Mouse (Mus musculus): ENCODE measurements around the gene Rab5b.
"Not testable (repeated sequence)": the region's sequence is repeated elsewhere in the genome, so short reads cannot be mapped to it uniquely, and the experiment has no call there.

The Rab5b gene

DNA sequence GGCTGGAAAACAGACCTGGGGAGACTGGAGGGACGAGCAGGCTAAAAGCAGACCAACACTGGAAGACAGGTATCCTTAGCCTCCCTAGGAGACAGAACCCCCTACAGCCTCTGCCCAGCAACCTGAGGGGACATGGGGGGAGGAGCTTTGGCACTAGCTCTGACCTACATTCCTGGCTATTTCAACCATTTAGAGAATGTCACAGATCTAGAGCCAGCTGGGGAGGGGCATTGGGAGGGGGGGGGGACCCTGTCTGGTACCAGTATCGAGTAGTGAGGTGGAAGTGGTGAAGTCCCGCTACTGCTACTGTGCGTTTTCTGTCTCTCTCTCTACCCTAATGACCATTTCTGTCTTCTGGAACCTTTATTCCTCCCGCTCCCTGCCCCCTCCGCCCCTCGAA, 54.2 kb downstream of the Rab5b start:
- peak; percentile 35 to 44 for DNase-seq

- DNase-seq = no peak
These were observed 55.2 kb downstream of the Rab5b start for GRCm38 (mm10) chr10:128640891-128641290.

DNA sequence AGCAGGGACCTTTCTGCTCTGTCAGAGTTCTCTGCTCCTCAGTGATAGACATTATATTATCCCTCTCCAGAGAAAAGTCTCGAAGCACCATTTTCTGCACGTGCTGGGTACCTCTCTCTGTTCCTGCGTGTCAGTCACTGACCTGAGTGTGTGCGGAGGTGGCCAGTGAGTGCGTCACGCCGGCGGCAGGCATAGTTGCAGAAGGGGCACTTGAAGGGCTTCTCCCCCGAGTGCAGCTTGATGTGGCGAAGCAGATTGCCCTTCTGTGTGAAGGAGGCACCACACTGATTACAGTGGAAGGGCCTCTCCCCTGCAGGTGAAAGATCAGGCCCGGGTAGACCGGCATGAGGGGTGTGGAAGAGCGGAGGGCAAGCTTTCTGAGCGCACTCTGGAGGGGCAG, 56.1 kb downstream of the Rab5b start:
- no peak for DNase-seq

DNA sequence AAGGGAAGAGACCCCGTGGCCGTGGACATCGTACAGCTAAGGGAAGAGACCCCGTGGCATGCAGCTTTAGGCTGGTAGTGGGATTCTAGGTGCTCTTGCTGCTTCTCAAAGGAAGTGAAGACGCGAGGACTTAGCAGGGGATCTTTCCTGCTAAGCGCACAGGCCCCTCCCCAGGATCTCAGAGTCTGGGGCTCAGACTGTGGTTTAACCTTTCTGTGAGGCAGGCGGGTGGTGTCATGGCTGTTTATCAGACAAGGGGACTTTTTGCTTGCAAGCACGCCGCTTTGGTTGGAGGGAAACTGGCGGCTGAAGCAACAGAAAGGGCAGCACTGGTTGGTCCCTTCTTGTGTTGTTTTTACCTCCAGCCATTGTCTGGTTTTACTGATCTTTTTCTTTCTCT, 59.1 kb downstream of the Rab5b start:
- no peak for DNase-seq

GRCm38 (mm10) chr10:128636561-128636960, 59.5 kb downstream of the Rab5b start:
- no peak for DNase-seq

- no peak for DNase-seq
These were observed 60.4 kb downstream of the Rab5b start for GRCm38 (mm10) chr10:128635697-128636096.

- no peak for DNase-seq
These were observed 64.5 kb downstream of the Rab5b start for GRCm38 (mm10) chr10:128631571-128631970.

DNA sequence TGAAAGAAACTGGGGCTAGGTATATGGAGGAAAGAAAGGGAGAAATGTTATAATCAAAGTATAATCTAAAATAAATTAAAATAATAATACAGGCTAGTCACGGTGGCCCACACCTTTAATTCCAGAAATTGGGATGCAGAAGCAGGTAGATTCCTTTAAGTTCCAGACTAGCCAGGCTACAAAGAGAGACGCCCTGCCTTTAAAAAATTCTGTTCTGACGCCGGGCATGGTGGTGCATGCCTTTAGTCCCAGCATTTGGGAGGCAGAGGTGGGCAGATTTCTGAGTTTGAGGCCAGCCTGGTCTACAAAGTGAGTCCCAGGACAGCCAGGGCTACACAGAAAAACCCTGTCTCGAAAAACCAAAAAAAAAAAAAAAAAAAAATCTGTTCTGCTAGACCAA, 65.8 kb downstream of the Rab5b start:
- not testable (repeated sequence) for DNase-seq

- no peak for DNase-seq
These were observed 66.3 kb downstream of the Rab5b start for GRCm38 (mm10) chr10:128629746-128630145.

DNA sequence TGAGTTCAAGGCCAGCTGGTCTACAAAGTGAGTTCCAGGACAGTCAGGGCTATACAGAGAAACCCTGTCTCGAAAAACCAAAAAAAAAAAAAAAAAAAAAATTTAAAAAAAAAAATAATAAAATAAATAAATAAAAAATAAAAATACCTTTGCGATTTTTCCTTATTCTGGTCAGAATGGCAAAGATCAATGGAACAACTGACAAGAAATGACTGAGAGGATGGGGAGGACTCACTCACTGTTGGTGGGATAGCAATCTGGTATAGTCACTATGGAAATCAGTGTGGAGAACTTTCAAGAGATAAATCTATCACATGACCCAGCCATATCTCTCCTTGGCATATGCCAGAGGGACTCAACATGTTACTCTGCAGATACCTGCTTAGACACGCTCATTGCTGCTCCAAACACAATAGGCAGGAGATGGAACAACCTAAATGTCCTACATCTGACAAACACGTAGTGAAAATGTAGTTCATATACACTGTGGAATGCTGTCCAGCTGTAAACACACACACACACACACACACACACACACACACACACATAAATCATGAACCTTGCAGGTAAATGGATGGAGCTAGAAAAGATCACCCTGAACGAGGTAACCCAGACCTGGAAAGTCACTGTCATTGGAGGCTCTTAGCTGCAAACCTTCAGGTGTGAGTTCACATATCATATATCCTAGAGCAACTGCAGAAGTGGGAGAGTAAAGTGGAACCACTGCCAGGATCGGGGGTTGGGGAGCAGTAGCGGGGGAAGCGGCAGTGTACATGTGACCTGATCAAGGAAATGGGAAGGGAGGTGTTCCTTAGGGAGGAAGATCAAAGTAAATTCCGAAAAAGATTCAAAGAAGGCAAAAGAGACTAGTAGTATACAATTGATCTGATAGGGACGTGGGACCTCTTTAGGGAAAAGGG, 68.4 kb downstream of the Rab5b start:
- DNase-seq = no peak

Data from kidney, postnatal 36 days (tissue).